Mouse (Mus musculus) c-Kit-positive CD71-negative TER-119-negative erythroid progenitor cells, embryonic 14.5 days (primary cell): Measurements from ENCODE around the gene Apaf1.

Experiments used
- DNase-seq: peaks from one replicate; pipeline ENCODE4 v3.0.0-alpha.2; 2013; ENCODE audit warnings: low read depth

The Apaf1 gene

DNA sequence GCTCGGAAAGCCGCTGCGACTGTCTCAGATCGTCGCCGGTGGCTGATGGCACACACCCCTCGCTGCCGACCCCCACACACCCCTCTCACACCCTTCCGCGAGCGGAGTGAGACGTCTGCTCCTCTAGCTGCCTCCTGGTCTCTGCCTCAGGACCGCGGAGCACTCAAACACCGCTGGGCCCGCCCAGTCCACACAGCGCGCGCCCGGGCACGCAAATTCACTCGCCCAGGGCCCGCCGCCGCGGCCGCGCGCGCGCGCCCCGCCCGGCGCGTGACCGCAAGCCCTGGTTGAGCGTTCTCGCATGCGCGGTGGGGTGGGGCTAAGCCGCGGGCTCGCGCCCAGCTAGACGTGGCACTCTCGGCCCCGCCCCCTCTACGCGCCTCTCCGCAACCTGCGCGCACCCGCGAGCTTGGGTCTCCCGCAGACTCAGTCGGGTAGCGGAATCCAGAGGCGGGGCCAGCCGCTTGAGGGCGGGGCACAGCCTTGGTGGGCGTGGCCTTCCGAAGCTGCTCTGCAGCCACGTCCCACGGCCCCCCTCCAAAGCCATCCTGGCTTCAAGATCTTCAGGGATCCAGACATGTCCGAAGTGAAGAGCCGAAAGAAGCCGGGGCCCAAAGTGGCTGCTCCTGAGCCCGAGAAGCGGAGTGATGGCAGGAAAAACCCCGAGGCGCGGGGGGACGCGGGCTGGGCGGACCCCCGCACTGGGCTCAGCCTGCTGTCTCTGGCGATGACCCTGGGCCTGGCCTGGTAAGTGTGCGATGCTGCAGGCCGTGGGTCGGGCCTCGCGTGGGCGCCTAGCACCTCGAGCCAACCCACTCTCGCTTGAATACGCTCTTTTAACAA, at the start of gene Apaf1, which contains the start of gene Ikbip:
Gene Apaf1 (minus strand): TSS at position 221 of the 843 bp plus-strand sequence.
Gene Ikbip (plus strand): TSS at position 391 of the 843 bp plus-strand sequence.
- DNase-seq = peak; percentile 93

DNA sequence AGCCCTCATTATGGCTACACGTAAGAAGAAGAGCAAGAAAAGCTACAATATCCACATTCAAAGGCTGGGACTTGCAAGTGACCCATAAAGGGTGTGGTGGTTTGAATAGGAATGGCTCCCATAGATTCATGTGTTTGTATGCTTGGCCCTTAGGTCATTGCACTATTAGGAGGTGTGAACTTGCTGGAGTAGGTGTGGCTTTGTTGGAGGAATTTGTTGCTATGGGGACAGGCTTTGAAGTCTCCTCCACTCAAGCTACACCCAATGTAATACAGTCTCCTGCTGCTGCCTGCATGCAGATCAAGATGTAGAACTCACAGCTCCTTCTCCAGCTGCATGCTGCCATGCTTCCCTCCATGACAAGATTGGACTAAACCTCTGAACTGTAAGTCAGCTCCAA, 49.0 kb upstream of the Apaf1 start:
- DNase-seq = no peak

DNA sequence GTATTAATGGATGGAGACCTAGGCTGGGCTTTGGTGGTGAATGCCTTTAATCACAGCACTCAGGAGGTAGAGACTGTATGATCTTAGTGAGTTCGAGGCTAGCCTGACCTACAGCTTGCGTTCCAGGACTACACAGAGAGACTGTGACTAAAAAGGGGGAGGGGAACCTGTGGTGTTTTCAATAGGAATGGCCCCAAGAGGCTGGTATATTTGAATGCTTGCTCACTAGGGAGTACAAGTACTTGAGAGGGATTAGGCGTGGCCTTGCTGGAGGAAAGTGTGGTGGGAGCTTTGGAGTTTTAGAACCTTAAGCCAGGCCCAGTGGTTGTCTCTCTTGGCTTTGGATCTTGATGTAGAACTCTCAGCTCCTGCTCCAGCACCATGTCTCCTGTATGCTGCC, 48.2 kb upstream of the Apaf1 start:
- DNase-seq = no peak

DNA sequence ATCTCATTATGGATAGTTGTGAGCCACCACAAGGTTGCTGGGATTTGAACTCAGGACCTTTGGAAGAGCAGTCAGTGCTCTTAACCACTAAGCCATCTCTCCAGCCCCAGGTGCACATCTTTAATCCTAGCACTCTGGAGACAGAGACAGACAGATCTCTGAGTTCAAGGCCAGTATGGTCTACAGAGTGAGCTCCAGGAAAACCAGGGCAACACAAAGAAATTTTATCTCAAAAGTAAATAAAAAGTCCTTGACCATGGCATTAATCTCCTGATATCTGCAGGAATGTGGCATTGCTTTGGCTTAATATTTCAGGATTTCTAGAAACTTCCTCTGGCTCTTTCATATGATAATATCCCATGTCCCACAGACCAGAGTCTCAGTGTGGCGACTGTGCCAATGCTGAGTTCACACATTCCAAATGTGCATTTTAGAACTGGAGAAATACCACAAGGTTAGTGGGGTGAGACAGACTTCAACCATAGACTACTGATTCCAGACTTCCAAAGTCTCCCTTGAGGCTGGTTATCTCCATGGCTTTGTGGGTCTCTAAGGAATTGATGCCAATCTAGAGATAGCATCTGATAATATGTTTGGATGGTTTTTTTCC, 46.1 kb upstream of the Apaf1 start:
- no peak for DNase-seq

DNA sequence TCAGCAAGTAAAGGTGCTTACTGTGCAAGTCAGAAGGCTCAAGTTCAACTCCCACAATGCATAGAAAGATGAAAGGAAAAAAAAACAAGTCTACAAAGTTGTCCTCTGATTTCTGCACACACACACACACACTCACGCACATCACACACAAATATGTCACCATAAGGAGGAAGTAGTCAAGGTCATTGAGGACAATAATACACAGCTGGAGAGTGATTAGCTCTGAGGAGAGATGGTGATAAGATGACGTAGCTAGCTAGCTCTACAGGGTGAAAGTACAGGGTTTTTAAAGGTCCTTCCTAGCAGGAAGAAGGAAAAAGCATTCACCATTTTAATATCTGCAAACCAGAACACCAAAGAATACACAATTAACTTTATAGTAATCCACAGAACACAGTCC, 44.8 kb upstream of the Apaf1 start:
- no peak for DNase-seq

DNA sequence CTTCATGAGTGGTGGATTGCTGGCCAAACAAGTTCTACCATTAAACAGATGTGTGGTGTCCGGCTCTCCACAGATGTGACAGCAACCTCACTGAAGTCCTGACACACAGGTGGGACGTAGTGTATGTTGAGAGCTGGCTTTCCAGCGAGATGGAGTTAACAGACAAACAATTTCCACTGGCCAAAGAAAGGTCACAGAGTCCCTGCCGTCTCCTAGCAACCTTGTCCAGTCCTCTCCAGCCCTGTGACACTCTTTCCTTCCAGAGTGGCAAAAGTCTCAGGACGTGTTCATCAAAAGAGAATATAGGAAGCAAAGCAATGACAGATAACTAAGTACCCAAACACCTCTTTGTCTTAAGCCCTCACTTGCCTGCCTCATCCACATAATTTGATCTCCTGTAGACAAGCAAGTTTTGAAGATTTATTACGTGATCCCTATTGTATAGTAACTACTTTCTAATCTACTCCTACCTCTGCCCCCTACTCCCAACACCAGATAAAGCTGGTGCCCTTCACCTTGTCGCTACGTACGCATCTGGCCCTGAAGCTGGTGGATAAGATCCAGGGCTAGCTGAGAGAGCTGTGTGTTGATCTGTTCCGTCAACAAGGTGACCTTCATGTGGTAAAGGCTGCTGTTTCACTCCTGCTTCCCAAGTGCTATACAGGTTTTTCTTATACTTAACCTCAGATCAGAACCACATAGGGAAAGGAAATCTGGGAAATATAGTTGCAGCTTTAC, 44.2 kb upstream of the Apaf1 start:
- DNase-seq = no peak

DNA sequence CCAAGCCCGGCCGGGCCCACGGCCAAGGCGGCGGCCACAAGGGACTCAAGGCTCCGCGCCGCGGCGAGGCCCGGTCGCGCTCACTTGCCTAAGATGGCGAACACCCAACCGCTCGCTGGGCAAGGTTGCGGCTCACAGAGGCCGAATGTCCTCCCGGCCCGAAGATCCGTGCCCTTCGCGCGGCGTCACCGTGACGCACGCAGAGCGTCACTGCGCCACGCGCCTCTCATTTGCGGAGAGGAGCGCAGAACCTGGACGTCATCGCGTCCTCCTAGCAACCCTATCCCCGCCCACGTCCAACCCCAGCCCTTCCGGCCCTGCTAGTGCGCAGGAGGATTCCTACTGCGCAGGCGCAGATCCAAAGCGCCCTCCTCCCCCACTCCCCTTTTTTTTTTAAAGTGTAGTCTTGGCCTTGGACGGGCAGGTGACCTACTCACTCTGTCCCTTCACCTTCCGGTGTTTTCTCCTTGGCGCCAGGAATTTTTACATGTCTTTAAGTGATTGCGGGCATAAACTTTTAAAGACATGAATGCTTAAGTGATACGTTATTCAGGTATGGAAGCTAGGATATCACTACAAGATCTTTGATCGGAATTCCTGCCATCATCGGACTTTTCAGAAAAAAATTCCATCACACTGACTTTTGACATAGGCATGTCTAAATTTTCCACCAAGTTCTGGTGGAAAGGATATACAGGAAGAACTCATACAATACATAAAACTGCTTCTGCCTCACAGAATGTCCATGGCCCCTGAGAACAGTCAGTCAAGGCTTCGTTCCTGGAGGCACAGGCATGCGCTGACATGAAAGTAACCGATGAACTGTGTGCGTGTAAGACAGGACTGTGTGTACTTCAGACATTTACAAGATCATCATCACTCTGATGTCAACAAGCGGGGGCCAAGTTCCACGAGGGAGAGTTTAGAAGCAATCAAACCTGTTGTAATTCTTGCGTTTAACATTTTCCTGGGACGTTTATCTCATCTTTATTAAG, 41.6 kb upstream of the Apaf1 start, which contains the start of gene Slc25a3:
Gene Slc25a3 (minus strand): TSS at position 232 of the 995 bp plus-strand sequence.
- DNase-seq = peak; percentile 95

DNA sequence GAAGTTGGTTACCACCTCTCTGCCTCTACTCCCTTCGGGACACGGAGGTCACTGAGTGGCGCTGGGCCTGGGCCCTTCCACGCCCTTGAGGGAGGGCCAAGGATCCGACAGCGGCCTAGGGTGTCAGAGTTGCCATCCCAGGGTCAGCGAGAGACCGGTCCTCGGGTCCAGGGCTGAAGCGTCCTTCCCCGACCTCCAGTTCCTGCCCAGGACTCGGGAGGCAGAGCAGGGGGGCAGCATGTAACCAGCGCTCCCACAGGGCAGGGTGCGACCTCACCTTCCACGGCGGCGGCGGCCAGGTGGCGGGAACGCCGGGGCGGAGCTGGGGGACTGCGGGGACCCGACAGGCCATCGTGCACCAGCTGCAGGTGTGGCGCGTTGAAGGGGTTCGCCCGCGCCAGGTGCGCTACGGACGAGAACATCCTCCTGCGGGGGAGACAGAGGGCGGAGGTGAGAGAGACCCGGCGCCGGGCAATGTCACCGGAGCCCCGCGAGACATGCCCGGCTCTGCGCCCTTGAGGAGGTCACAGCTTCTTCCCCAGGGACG, 40.8 kb upstream of the Apaf1 start:
- DNase-seq = no peak

DNA sequence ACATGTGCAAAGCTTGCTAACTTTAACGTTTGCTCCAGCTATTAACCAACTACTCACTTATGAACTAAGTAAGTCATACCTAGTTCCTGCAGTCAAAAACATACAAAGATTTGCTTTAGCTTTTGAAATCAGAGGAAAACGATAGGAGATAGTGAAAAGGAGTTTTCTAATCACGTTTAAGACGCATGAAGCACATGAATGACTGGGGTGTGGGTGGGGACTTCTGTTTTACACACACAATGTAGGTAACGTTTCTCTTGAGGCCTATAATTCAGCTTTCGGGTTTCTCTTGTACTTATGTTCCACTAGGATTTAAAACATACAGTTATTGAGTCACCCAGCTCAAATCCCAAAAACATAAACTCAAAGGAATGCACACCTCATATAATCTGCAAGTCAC, 40.1 kb upstream of the Apaf1 start:
- no peak for DNase-seq

DNA sequence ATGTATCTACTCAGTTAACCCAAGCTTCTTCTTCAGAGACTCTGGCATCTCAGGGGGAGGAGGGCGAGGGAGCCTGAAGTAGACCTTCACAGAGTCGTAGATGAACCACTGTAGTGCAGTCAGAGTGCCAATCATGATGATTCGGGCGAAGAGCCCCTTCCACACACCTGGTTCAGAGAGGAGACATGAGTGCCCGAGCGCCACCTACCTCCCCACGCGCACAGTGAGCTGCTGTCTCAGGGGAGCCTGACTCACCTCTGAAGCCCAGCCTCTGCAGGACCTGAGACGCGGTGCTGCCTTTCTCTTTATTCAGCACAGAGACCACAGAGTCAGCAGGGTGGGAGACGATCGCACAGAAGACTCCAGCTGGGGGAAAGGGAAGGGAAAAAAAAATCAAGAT, 34.4 kb upstream of the Apaf1 start:
- no peak for DNase-seq

DNA sequence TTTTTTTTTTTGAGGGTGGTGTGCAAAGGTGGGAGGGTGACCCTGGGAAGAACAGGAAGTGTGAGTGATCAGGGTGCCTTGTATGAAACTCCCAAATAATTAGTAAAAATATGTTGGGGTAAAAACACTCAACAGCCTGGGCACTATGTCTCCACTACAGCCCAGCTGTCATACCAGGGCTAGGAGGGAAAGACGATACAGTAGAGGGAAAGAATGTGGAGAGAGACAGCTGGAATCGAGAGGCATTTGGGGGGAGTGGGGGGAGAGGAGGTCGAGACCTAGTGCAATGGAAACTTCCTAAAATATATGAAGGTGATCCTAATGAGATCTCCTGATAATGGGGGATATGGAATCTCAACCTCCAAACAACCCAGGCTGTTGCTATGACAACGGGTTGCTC, 27.3 kb upstream of the Apaf1 start:
- DNase-seq = no peak

DNA sequence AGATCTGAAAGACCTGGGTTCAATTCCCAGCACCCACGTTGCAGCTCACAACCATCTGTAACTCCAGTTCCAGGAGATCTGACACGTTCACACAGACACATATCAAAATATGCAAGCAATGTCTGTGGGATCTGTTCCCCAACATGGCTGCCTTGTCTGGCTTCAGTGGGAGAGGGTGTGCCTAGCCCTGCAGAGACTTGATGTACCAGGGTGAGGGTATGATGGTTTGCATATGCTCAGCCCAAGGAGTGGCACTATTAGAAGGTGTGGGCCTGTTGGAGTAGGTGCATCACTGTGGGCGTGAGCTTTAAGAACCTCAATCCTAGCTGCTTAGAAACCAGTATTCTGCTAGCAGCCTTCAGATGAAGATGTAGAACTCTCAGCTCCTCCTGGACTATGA, 23.4 kb upstream of the Apaf1 start:
- DNase-seq = no peak

DNA sequence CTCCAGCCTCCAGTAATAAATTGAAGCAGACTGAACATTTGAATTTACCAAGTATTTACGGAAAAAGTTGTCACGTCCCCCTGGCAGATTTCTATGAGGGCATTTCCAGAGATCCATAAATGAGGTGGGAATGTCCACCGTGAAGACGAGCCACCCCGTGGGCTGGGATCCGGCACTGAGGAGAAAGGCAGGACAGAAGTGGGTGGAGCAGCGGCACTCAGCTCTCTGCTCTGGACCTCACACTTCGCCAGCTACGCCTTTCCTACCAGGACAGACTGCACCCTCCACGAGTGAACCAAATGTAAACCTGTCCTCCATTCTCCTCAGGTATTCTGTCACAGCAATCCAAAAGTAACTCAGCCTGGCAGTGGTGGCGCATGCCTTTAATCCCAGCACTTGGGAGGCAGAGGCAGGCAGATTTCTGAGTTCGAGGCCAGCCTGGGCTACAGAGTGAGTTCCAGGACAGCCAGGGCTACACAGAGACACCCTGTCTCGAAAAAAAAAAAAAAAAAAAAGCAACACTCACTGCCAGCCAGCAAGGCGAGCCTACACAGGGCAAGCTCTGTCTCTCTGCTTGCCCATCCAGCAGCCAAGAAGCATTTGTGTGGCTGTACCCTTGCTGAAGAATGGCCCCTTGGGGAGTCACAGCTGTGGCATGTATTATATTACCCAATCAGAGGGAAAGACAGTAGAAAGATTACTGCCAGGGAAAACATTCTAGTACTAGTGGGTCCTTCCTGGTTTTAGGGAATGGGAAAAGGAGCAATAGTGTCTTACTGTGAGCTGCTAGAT, 20.4 kb upstream of the Apaf1 start:
- no peak for DNase-seq

DNA sequence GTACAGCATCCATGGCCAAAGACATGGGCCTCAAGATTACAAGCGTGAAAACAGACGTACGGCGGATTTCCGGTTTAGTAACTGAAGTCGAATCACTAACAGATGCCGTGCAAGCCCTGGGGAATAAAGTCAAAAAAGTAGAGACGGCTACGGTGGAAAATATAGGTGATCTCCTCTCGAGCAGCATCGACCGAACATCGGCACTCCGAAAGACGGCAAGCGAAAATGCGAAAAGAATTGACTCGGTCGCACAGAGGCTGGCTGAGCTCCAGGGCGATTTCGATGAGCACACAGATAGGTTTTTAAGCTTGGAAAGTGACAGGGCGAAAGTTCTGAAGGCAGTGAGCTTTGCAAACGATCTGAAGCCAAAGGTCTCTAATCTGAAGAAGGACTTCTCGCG, 19.4 kb upstream of the Apaf1 start:
- no peak for DNase-seq

DNA sequence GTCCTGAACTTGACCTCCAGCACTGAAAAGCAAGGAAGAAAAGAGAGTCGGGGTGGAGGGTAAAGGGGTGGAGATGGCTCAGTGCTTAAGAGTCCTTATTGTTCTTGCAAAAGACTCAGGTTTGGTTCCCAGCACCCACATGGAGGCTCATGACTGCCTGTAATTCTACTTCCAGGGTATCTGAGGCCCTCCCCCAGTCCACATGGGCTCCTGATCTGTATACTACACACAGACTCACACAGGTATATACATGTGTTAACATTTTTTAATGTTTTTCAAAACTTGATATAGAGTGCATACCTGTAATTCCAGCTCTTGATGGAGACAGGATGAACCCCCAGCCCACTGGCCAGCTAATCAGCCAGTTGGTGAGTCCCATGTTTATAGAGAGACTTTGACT, 17.5 kb upstream of the Apaf1 start:
- no peak for DNase-seq

DNA sequence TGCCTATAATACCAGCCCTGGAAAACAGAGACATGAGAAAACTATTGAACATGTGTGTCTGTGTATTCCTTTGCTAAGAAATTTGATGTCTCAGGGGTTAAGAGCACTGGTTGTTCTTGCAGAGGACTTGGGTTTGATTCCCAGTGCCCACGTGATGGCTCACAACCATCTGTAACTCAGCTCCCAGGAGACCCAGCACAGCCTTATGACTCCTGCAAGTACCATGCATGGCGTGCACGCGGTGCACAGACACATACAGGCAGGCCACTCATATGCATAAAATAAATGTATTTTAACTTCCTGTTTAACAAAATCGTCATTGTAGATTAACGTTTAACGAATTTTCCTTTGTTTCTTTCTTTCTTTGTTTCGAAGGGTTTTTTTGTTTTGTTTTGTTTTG, 15.5 kb upstream of the Apaf1 start:
- DNase-seq = no peak

DNA sequence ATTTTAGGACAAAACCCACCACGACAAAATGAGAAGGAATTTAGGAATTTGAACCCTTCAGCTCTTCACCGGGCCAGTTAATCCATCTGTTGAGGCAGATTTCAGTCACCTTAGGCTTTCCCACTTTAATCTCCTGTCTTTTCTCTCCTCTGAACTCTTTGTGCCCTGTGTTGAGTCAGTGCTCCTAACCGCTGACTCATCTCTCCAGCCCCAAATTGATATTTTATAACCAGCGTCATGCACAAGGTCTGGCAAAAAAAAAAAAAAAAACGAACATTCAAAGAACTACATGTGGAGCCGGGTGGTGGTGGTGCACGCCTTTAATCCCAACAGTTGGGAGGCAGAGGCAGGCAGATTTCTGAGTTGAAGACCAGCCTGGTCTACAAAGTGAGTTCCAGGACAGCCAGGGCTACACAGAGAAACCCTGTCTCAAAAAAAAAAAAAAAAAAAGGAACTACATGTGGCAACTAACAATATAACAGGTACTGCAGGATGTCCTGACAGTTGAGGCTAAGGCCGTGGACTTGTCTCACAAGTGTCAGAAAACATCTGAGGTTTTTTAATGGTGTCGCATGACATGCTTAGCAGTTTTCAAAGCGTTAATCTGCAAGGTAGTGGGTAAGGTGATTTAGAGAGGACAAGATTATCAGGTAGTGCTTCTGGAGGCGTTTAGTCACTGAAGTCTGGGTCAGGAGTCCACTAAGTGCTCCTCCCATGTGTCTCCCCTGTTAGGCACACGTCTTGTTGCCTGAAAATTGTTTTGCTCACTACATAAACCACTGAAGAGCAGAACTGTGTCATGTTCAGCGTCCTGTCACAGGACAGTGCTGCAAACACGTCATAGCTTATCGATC, 11.9 kb upstream of the Apaf1 start:
- no peak for DNase-seq

DNA sequence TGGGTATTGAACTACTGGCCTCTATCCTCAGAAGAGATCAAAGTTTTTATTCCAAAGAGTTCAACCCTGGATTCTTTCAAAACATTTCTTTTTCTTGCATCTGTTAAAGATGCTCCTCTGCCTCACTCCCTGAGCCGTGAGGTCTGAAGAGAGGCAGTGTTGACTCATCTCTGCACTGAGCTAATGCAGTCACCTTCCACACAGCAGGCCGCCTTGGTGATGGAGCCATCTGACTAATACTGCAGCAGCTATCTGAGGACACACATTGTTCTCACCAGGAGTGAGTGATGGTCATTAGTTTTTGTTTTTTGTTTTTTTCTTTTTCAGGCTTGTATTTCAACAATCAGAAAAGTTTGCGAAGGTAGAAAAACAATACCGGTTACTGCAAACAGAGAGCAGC, 10.2 kb upstream of the Apaf1 start:
- no peak for DNase-seq

DNA sequence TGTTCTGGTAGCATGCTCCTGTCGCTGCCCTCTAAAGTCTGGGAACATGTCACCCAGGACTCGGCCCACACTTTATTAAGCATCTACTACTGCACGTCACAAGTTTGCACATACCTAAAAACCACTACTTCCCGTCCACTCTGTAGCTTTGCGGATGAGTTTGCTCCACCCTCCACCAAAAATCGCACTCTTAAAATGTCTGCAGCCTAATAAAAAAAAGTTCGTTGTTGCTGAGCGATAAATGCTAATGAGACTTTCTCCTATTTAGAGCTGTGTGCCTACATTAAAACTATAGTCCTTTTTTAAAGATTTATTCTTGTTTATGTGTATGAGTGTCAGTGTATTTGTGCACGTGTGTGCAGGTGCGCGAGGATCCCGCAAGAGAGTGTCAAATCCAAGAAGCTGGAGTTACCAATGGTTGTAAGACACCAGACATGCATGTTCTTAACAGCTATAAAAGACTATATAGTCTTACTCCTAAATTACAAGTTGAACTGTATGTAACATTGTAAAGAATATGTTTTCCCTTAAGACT, 890 bp upstream of the Apaf1 start:
- no peak for DNase-seq
